Mouse (Mus musculus): ENCODE results near the gene Tbc1d2b.

GRCm38 (mm10) chr9:90271541-90272090 is 1.0 kb upstream of the Tbc1d2b start:
- TF ChIP-seq GATA1 (IDR thresholded peaks at IDR 0.05; ENCODE audit: low read length): no peak
- no peak for TF ChIP-seq TAL1 (IDR thresholded peaks at IDR 0.05; ENCODE audit: low read length)

Data from erythroblast, embryonic 14.5 days (primary cell).